Mouse (Mus musculus): ENCODE measurements around the gene Thsd7a.

Thsd7a gene

GRCm38 (mm10) chr6:12499866-12500265 lies 249.3 kb downstream of the Thsd7a start:
- no peak for DNase-seq

- no peak for DNase-seq
Measured at GRCm38 (mm10) chr6:12493571-12493970, 255.6 kb downstream of the Thsd7a start.

GRCm38 (mm10) chr6:12488882-12489281 lies 260.3 kb downstream of the Thsd7a start:
- no peak for DNase-seq

GRCm38 (mm10) chr6:12481527-12482163 lies 267.6 kb downstream of the Thsd7a start:
- DNase-seq: no peak

GRCm38 (mm10) chr6:12478359-12478758 lies 270.9 kb downstream of the Thsd7a start:
- no peak for DNase-seq

- DNase-seq: no peak
Measured at GRCm38 (mm10) chr6:12470935-12471334, 278.3 kb downstream of the Thsd7a start.

GRCm38 (mm10) chr6:12467339-12468124 lies 281.7 kb downstream of the Thsd7a start:
- DNase-seq: no peak

GRCm38 (mm10) chr6:12458841-12459240 lies 290.4 kb downstream of the Thsd7a start:
- DNase-seq: no peak

GRCm38 (mm10) chr6:12457451-12457850 lies 291.8 kb downstream of the Thsd7a start:
- no peak for DNase-seq

GRCm38 (mm10) chr6:12454876-12455485 lies 294.2 kb downstream of the Thsd7a start:
- no peak for DNase-seq

- DNase-seq: no peak
Measured at GRCm38 (mm10) chr6:12454132-12454531, 295.1 kb downstream of the Thsd7a start.

GRCm38 (mm10) chr6:12448851-12449250 lies 300.4 kb downstream of the Thsd7a start:
- no peak for DNase-seq

GRCm38 (mm10) chr6:12445486-12445885 lies 303.7 kb downstream of the Thsd7a start:
- DNase-seq: no peak

GRCm38 (mm10) chr6:12439561-12439960 lies 309.6 kb downstream of the Thsd7a start:
- DNase-seq: no peak

GRCm38 (mm10) chr6:12419070-12419469 lies 330.1 kb downstream of the Thsd7a start:
- no peak for DNase-seq

- DNase-seq: no peak
Measured at GRCm38 (mm10) chr6:12416976-12417375, 332.2 kb downstream of the Thsd7a start.

- no peak for DNase-seq
Measured at GRCm38 (mm10) chr6:12404441-12404840, 344.8 kb downstream of the Thsd7a start.

- no peak for DNase-seq
Measured at GRCm38 (mm10) chr6:12402996-12403395, 346.2 kb downstream of the Thsd7a start.

GRCm38 (mm10) chr6:12397776-12398522 lies 351.3 kb downstream of the Thsd7a start:
- no peak for DNase-seq

GRCm38 (mm10) chr6:12393574-12394380 lies 355.4 kb downstream of the Thsd7a start:
- no peak for DNase-seq

- DNase-seq: no peak
Measured at GRCm38 (mm10) chr6:12386731-12387130, 362.5 kb downstream of the Thsd7a start.

GRCm38 (mm10) chr6:12385591-12385990 lies 363.6 kb downstream of the Thsd7a start:
- no peak for DNase-seq
